In genomic region chr2:125263056-125263455, GRCm38 (mm10) we compare ENCODE assay signal across 9 mouse cellular contexts. TPM values are rescaled to one million over a fixed set of nuclear protein-coding genes. Genes with fewer than 3 reads are reported as not detected.
DNase-seq lines count a peak whose midpoint lies in the region; ATAC-seq and TF ChIP-seq lines count a peak whose summit lies in the region.
"Had no signal": no experiment of that assay in that cellular context is flagged by ENCODE, and none has a peak within 500 bp of the region (broad histone marks: within the 10 kb centered on the region; RNA-seq: fewer than 3 reads in every experiment).

No protein-coding gene starts in this region.

- no peak overlapping the region for H3K9ac ChIP-seq in kidney, embryonic 16.5 days (replicated peaks; ENCODE audit: low read length)
- no peak overlapping the region for H3K9ac ChIP-seq in MEL (ENCODE audit: control insufficient read depth, low read depth, low read length, poor library complexity, severe bottlenecking)
- H3K9ac ChIP-seq in embryonic facial prominence, embryonic 14.5 days (ENCODE audit: low read depth, low read length) = no peak overlapping the region
- no peak overlapping the region for H3K9ac ChIP-seq in intestine, postnatal 0 days (ENCODE audit: low read depth, low read length)

- DNase-seq in kidney, postnatal 10 days = peak; percentile 45
- DNase-seq in MEL (ENCODE audit: low read depth, low spot score) = no peak
- peak; percentile 78 for DNase-seq in embryonic facial prominence, embryonic 14.5 days (ENCODE audit: low spot score)
- DNase-seq in ovary, postnatal 14 days (ENCODE audit: low spot score) = no peak
- no peak for DNase-seq in spleen, postnatal 10 days (ENCODE audit: low spot score in 2 of 2)
- no peak for DNase-seq in thymus, postnatal 0 days (ENCODE audit: low spot score)

- no peaks in the 10 kb centered on the region for H3K27me3 ChIP-seq in kidney, embryonic 16.5 days (ENCODE audit: insufficient read depth, low read length)
- H3K27me3 ChIP-seq in MEL (ENCODE audit: control insufficient read depth in 1 of 2, insufficient read depth in 2 of 2, low read length in 2 of 2) = no peaks in the 10 kb centered on the region
- no peaks in the 10 kb centered on the region for H3K27me3 ChIP-seq in embryonic facial prominence, embryonic 14.5 days (replicated peaks; ENCODE audit: control insufficient read depth, insufficient read depth, low read length)
- H3K27me3 ChIP-seq in intestine, postnatal 0 days (replicated peaks; ENCODE audit: control insufficient read depth, insufficient read depth, low read length) = no peaks in the 10 kb centered on the region
- H3K27me3 ChIP-seq: megakaryocyte, embryonic 14.5 days had no signal

- 17% methylated on average over 5 of the region's 5 CpGs for WGBS in kidney, embryonic 16.5 days
- WGBS in embryonic facial prominence, embryonic 14.5 days = 14% methylated on average over 5 of the region's 5 CpGs
- WGBS in intestine, postnatal 0 days = 28% methylated on average over 5 of the region's 5 CpGs

- H3K79me2 ChIP-seq in MEL (ENCODE audit: control insufficient read depth, insufficient read depth, low read length, poor library complexity) = no peaks in the 10 kb centered on the region

- H3K4me3 ChIP-seq in kidney, embryonic 16.5 days (ENCODE audit: low read length) = no peak overlapping the region
- no peak overlapping the region for H3K4me3 ChIP-seq in MEL (ENCODE audit: control insufficient read depth in 1 of 2, insufficient read depth in 1 of 2, low read depth in 2 of 2, low read length in 2 of 2)
- H3K4me3 ChIP-seq in embryonic facial prominence, embryonic 14.5 days (ENCODE audit: low read depth, low read length) = no peak overlapping the region
- H3K4me3 ChIP-seq in intestine, postnatal 0 days (ENCODE audit: low read depth, low read length) = no peak overlapping the region
- H3K4me3 ChIP-seq: megakaryocyte, embryonic 14.5 days had no signal

- H3K36me3 ChIP-seq in kidney, embryonic 16.5 days (ENCODE audit: insufficient read depth, low read length) = peaks cover 7% of the 10 kb centered on the region
- H3K36me3 ChIP-seq in MEL (ENCODE audit: control insufficient read depth in 1 of 2, insufficient read depth in 2 of 2, low read length in 2 of 2) = peaks cover 0 to 3% of the 10 kb centered on the region in 2 experiments; a peak in 1 of 4 replicates
- peaks cover 8% of the 10 kb centered on the region for H3K36me3 ChIP-seq in embryonic facial prominence, embryonic 14.5 days (ENCODE audit: control insufficient read depth, insufficient read depth, low read length)
- peaks cover 2% of the 10 kb centered on the region; the same call in 1 of the 2 replicates for H3K36me3 ChIP-seq in intestine, postnatal 0 days (ENCODE audit: control insufficient read depth, insufficient read depth)

- H3K27ac ChIP-seq in kidney, embryonic 16.5 days (ENCODE audit: low read length) = no peak overlapping the region
- H3K27ac ChIP-seq in MEL (ENCODE audit: control insufficient read depth, low read depth, low read length) = no peak overlapping the region
- no peak overlapping the region for H3K27ac ChIP-seq in embryonic facial prominence, embryonic 14.5 days (replicated peaks; ENCODE audit: low read depth, low read length)
- no peak overlapping the region for H3K27ac ChIP-seq in intestine, postnatal 0 days (ENCODE audit: low read depth, low read length)

- peak; percentile 73 for TF ChIP-seq RAD21 in MEL (IDR thresholded peaks at IDR 0.05; ENCODE audit: low read depth, low read length)

- ATAC-seq in kidney, embryonic 16.5 days (ENCODE audit: low FRiP score, low TSS enrichment) = no peak
- ATAC-seq in embryonic facial prominence, embryonic 14.5 days (ENCODE audit: low read depth) = peak; percentile 53; the same call in 1 of the 2 replicates
- ATAC-seq in intestine, postnatal 0 days = no peak

- TF ChIP-seq POLR2A in MEL (IDR thresholded peaks at IDR 0.05; ENCODE audit: control insufficient read depth in 1 of 2, insufficient read depth in 1 of 2, low read depth in 1 of 2, low read length in 2 of 2, poor library complexity in 1 of 2) = no peak

- TF ChIP-seq EP300 in MEL (IDR thresholded peaks at IDR 0.05; ENCODE audit: low read depth in 1 of 2, low read length in 2 of 2) = no peak

- H3K4me2 ChIP-seq in kidney, embryonic 16.5 days (replicated peaks; ENCODE audit: low read depth, low read length) = no peak overlapping the region
- peak overlapping the region; percentile 5; the same call in 1 of the 2 replicates for H3K4me2 ChIP-seq in embryonic facial prominence, embryonic 14.5 days (ENCODE audit: low read depth, low read length)
- H3K4me2 ChIP-seq in intestine, postnatal 0 days (replicated peaks; ENCODE audit: low read depth) = no peak overlapping the region

- H3K4me1 ChIP-seq in kidney, embryonic 16.5 days (ENCODE audit: insufficient read depth, low read length) = peaks cover 9% of the 10 kb centered on the region; the same call in 1 of the 2 replicates
- no peaks in the 10 kb centered on the region; a peak in 1 of 4 replicates for H3K4me1 ChIP-seq in MEL (ENCODE audit: control insufficient read depth in 1 of 2, insufficient read depth in 2 of 2, low read length in 2 of 2)
- H3K4me1 ChIP-seq in embryonic facial prominence, embryonic 14.5 days (ENCODE audit: control insufficient read depth, insufficient read depth, low read length) = no peaks in the 10 kb centered on the region; the same call in 1 of the 2 replicates
- no peaks in the 10 kb centered on the region for H3K4me1 ChIP-seq in intestine, postnatal 0 days (replicated peaks; ENCODE audit: control insufficient read depth, insufficient read depth, low read length)

- H3K9me3 ChIP-seq in kidney, embryonic 16.5 days (ENCODE audit: low read length) = no peaks in the 10 kb centered on the region
- no peaks in the 10 kb centered on the region for H3K9me3 ChIP-seq in MEL (replicated peaks; ENCODE audit: insufficient read depth, low read length)
- H3K9me3 ChIP-seq in embryonic facial prominence, embryonic 14.5 days (ENCODE audit: control insufficient read depth, low read length) = no peaks in the 10 kb centered on the region
- no peaks in the 10 kb centered on the region for H3K9me3 ChIP-seq in intestine, postnatal 0 days (ENCODE audit: control insufficient read depth)
- H3K9me3 ChIP-seq: megakaryocyte, embryonic 14.5 days had no signal

- peak; percentile 23 to 62 (median 30); a peak in 3 of 6 replicates for TF ChIP-seq CTCF in MEL (IDR thresholded peaks at IDR 0.05 in 2 of 3, conservative IDR thresholded peaks at IDR 0.05 in 1 of 3; ENCODE audit: control insufficient read depth in 1 of 3, insufficient read depth in 1 of 3, low read depth in 2 of 3, low read length in 3 of 3, poor library complexity in 1 of 3, severe bottlenecking in 1 of 3)
- TF ChIP-seq CTCF in intestine, postnatal 0 days (IDR thresholded peaks at IDR 0.05; ENCODE audit: low read depth) = peak; percentile 60

TF ChIP-seq in MEL, 35 proteins besides CTCF, POLR2A, EP300 and RAD21:
- TF ChIP-seq JUND (IDR thresholded peaks at IDR 0.05; ENCODE audit: low read depth, low read length) = no peak
- TF ChIP-seq NELFE (IDR thresholded peaks at IDR 0.05; ENCODE audit: low read depth, low read length) = no peak
- TF ChIP-seq MAFK (IDR thresholded peaks at IDR 0.05; ENCODE audit: borderline replicate concordance, low read depth, low read length) = no peak
- no peak for TF ChIP-seq RCOR1 (IDR thresholded peaks at IDR 0.05; ENCODE audit: low read depth, low read length)
- TF ChIP-seq TAL1 (IDR thresholded peaks at IDR 0.05; ENCODE audit: low read length) = no peak
- TF ChIP-seq E2F4 (IDR thresholded peaks at IDR 0.05; ENCODE audit: borderline replicate concordance, low read depth, low read length) = no peak
- no peak for TF ChIP-seq GATA1 (IDR thresholded peaks at IDR 0.05; ENCODE audit: low read depth, low read length)
- no peak for TF ChIP-seq HCFC1 (IDR thresholded peaks at IDR 0.05; ENCODE audit: low read depth, low read length)
- TF ChIP-seq USF1 (IDR thresholded peaks at IDR 0.05; ENCODE audit: low read depth, low read length) = no peak
- TF ChIP-seq CHD2 (IDR thresholded peaks at IDR 0.05; ENCODE audit: low read length) = no peak
- peak; percentile 36; the same call in 1 of the 2 replicates for TF ChIP-seq ZC3H11A (IDR thresholded peaks at IDR 0.05; ENCODE audit: low read depth, low read length)
- peak; percentile 63 for TF ChIP-seq SMC3 (IDR thresholded peaks at IDR 0.05; ENCODE audit: low read depth, low read length)
- TF ChIP-seq MYC (IDR thresholded peaks at IDR 0.05; ENCODE audit: low read depth, low read length) = no peak
- no peak for TF ChIP-seq USF2 (IDR thresholded peaks at IDR 0.05; ENCODE audit: borderline replicate concordance in 1 of 2, insufficient read depth in 1 of 2, low read depth in 1 of 2, low read length in 2 of 2)
- TF ChIP-seq ZNF384 (IDR thresholded peaks at IDR 0.05; ENCODE audit: low read depth, low read length) = peak; percentile 94
- no peak for TF ChIP-seq MEF2A (IDR thresholded peaks at IDR 0.05; ENCODE audit: extremely low read depth, insufficient replicate concordance, low read depth, low read length, poor library complexity, severe bottlenecking)

RNA-seq across cellular contexts. Expression of gene Dut, which starts 16.1 kb away (rescaled TPM):
- polyA plus RNA-seq in kidney, embryonic 16.5 days (2015; fragmentation: Nextera tagmentation; extraction: Ambion mirVana) = 156 and 164 TPM in 2 replicates
- 276 and 325 TPM in 2 replicates for total RNA-seq in MEL (2012; rRNA removed)
- polyA plus RNA-seq in MEL (2012; ENCODE audit: insufficient read depth in 1 of 2, insufficient read length in 2 of 2, low read depth in 1 of 2, low replicate concordance in 2 of 2, missing spikeins in 1 of 2) = 100 to 1,000 TPM; 146 to 331 TPM
- 119 and 124 TPM in 2 replicates for polyA plus RNA-seq in embryonic facial prominence, embryonic 14.5 days (2014; fragmentation: Nextera tagmentation; extraction: Ambion mirVana)
- polyA plus RNA-seq in intestine, postnatal 0 days (2015; fragmentation: Nextera tagmentation; extraction: Ambion mirVana) = 48.5 and 51.4 TPM in 2 replicates
- 384 and 399 TPM in 2 replicates for polyA plus RNA-seq in thymus, postnatal 0 days (2015; fragmentation: Nextera tagmentation; extraction: Ambion mirVana)

Comparison
In these comparisons a context has a peak if more than half of its experiments do, and no peak if none do; other contexts are left out.
1. DNase-seq: peak in kidney, postnatal 10 days (single experiment) and embryonic facial prominence, embryonic 14.5 days (single experiment); none in MEL (single experiment), ovary, postnatal 14 days (single experiment), spleen, postnatal 10 days (0 of 2) and thymus, postnatal 0 days (single experiment).